Mouse (Mus musculus): ENCODE measurements around the gene Olfr1535. TPM values are rescaled to one million over a fixed set of nuclear protein-coding genes. Genes with fewer than 3 reads are reported as not detected.

Gene Olfr1535
- under 1 TPM in 1 of 2 experiments, not detected in 1; 0.40 TPM for polyA plus RNA-seq (2017; shearing (Covaris generic))

DNA sequence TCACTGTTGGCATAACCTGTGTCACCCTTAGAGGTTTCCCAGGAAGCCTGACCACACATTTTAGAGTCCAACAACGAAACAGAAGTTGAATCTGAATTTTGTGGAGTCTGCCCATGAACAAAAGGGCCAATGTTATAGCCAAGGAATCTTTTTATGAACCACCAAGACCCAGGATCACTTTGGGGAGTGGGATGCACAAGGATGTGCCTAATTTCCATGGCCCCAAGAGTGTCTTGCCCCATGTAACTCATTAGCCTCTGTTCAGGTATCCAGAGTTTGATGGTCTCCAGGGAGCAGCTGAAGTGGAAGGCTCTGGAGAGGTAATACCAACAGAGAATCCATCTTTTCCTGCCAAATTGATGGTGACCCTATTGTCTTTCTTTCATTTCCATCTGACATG is at the start of gene Olfr1535:
TSS of gene Olfr1535 (minus strand) at position 101 of the 400 bp plus-strand sequence.
- ATAC-seq, result no peak

GRCm38 (mm10) chr13:21591618-21592017 is 31.9 kb upstream of the Olfr1535 start:
- ATAC-seq, result no peak

- no peak for ATAC-seq
Observed at GRCm38 (mm10) chr13:21581659-21582058, 22.0 kb upstream of the Olfr1535 start, which contains the start of gene Olfr1364. Olfr1364 (minus strand) TSS chr13:21581759.

DNA sequence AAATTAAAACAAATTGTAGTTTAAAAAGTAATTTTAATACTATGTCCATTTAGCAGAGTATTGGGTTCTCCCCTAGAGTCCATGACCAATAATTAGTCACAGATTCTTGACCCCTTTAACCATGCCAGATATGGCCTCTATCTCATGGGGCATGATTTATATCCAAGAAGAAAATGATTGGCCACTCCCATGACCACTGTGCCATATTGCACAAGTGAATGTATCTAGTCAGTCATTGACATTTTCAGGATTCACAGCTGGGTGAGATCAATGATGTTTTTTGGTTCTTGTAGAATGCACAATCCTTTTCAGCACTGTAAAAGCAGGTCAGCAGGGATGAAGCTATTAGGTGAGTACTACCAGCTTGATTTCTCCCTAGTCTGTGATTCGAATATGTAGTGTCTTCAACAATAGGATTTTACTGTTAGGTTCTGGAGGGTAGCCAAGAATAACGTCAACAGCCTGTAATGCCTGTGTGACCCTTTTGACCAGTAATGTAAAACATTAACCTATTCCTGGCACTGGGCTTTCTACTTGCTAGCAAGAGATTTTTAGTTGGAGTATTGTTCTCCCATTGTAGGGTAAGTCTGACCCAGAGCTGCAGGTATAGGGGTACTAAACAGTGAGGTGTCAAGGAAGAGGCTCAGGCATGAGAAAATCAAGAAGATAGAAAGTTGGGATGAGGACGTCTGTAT is 9.1 kb downstream of the Olfr1535 start:
- ATAC-seq, result no peak

DNA sequence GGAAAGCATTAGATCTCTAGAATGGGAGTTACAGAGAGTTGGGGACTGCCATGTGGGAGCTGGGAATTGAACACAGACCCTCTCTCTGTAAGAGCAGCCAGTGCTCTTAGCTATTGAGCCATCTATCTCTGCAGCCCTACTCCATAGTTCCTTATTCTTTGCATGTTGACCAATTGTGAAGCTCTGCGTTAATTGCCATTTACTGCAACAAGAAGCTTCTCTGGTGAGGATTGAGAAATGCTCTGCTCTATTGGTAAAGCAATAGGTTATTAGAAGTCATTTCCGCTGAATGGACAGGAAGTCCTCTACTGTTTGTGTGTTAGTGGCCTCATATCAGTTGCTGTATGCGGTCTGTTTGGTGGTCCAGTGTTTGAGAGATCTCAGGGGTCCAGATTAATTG is 10.2 kb downstream of the Olfr1535 start:
- no peak for ATAC-seq

DNA sequence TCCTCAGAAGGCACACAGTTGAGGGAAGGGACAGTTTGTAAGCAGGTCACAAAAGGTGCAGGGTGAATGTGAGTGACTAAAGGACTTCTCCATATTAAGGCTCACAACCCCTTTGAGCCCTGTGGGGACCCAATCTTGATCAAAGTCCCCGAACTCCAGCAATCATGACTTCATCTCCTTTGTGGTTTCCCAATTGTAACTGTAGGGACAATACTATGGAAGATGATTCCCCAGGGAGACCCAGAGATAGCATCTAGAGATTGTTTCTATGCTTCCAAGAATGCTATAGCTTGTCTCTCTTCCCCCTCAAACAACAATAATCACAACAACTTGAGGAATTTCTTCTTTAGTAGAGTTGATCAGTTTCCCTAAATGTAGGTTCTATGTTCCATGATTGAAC is 17.0 kb downstream of the Olfr1535 start, which contains the start of gene Olfr1366:
TSS of gene Olfr1366 (minus strand) at position 101 of the 400 bp plus-strand sequence.
- no peak for ATAC-seq

GRCm38 (mm10) chr13:21530781-21531201 is 28.9 kb downstream of the Olfr1535 start, which contains the start of gene Zkscan8:
Zkscan8 (minus strand) TSS chr13:21531120.
- peak; percentile 98 for ATAC-seq

DNA sequence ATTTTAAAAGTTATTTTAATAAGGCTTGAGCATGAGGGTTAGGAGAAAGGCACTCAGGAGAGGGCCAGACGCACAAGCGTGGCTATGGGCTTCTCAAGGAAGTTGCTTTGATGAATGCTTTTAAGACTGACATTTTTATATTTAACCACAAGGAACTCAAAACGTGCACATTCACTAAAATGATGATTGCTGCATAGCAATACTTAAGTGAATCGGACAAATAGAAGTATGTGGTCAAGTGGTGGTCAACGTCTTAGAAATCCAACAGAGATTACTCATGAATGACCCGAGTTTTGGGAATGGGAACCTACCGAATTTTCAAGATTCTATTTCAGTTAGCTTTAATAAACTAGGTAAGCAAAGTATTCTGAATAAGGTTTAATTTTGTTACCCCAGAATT is 29.6 kb downstream of the Olfr1535 start:
- no peak for ATAC-seq

GRCm38 (mm10) chr13:21506221-21506649 is 53.5 kb downstream of the Olfr1535 start:
- ATAC-seq, result peak; percentile 98

Other genes starting within 250 kb of the Olfr1535 start
- gene Gpx6, start 247.8 kb downstream of the Olfr1535 start, polyA plus RNA-seq (2017; shearing (Covaris generic)), result not detected
- not detected for gene Olfr1367, start 213.0 kb downstream of the Olfr1535 start, polyA plus RNA-seq (2017; shearing (Covaris generic))
- 1 to 10 TPM; 5.4 to 6.2 TPM for gene Zscan12, start 197.1 kb downstream of the Olfr1535 start, polyA plus RNA-seq (2017; shearing (Covaris generic))
- 10 to 100 TPM; 24.1 to 34.5 TPM for gene Zkscan3, start 157.1 kb downstream of the Olfr1535 start, polyA plus RNA-seq (2017; shearing (Covaris generic))
- gene Pgbd1, start 118.8 kb downstream of the Olfr1535 start, polyA plus RNA-seq (2017; shearing (Covaris generic)), result 1 to 10 TPM in 1 of 2 experiments, under 1 TPM in 1; 0.82 to 1.4 TPM
- gene Zscan26, start 106.2 kb downstream of the Olfr1535 start, polyA plus RNA-seq (2017; shearing (Covaris generic)), result 10 to 100 TPM; 52.6 to 54.9 TPM
- gene Nkapl, start 91.4 kb downstream of the Olfr1535 start, polyA plus RNA-seq (2017; shearing (Covaris generic)), result not detected
- not detected for gene Zkscan4, start 81.0 kb downstream of the Olfr1535 start, polyA plus RNA-seq (2017; shearing (Covaris generic))
- not detected for gene Gm10065, start 80.5 kb downstream of the Olfr1535 start, polyA plus RNA-seq (2017; shearing (Covaris generic))
- gene AK157302, start 64.7 kb downstream of the Olfr1535 start, polyA plus RNA-seq (2017; shearing (Covaris generic)), result under 1 TPM in 1 of 2 experiments, not detected in 1; 0.50 TPM
- gene Gm11273, start 58.5 kb downstream of the Olfr1535 start, polyA plus RNA-seq (2017; shearing (Covaris generic)), result 10 to 100 TPM in 1 of 2 experiments, 1 to 10 TPM in 1; 2.5 to 45.3 TPM
- gene Zkscan8, start 28.8 kb downstream of the Olfr1535 start, polyA plus RNA-seq (2017; shearing (Covaris generic)), result 10 to 100 TPM in 1 of 2 experiments, 1 to 10 TPM in 1; 5.0 to 10.1 TPM
- gene Olfr1366, start 17.1 kb downstream of the Olfr1535 start, polyA plus RNA-seq (2017; shearing (Covaris generic)), result not detected
- not detected for gene Olfr1364, start 21.9 kb upstream of the Olfr1535 start, polyA plus RNA-seq (2017; shearing (Covaris generic))
- not detected for gene Olfr1362, start 54.1 kb upstream of the Olfr1535 start, polyA plus RNA-seq (2017; shearing (Covaris generic))
- not detected for gene Olfr11, start 82.6 kb upstream of the Olfr1535 start, polyA plus RNA-seq (2017; shearing (Covaris generic))
- gene Olfr1361, start 103.5 kb upstream of the Olfr1535 start, polyA plus RNA-seq (2017; shearing (Covaris generic)), result not detected
- not detected for gene Olfr1360, start 117.5 kb upstream of the Olfr1535 start, polyA plus RNA-seq (2017; shearing (Covaris generic))
- not detected for gene Olfr1359, start 138.2 kb upstream of the Olfr1535 start, polyA plus RNA-seq (2017; shearing (Covaris generic))
- 1 to 10 TPM in 1 of 2 experiments, not detected in 1; 1.2 TPM for gene Hist1h2bl, start 156.2 kb upstream of the Olfr1535 start, polyA plus RNA-seq (2017; shearing (Covaris generic))
- 1 to 10 TPM in 1 of 2 experiments, not detected in 1; 5.1 TPM for gene Hist1h2ai, start 156.5 kb upstream of the Olfr1535 start, polyA plus RNA-seq (2017; shearing (Covaris generic))
- gene Hist1h3h, start 157.8 kb upstream of the Olfr1535 start, polyA plus RNA-seq (2017; shearing (Covaris generic)), result 1 to 10 TPM in 1 of 2 experiments, not detected in 1; 6.0 TPM
- gene Hist1h2bm, start 162.2 kb upstream of the Olfr1535 start, polyA plus RNA-seq (2017; shearing (Covaris generic)), result 1 to 10 TPM; 2.4 to 2.8 TPM
- under 1 TPM in 1 of 2 experiments, not detected in 1; 0.61 TPM for gene Hist1h4j, start 175.2 kb upstream of the Olfr1535 start, polyA plus RNA-seq (2017; shearing (Covaris generic))
- 1 to 10 TPM; 4.8 to 6.3 TPM for gene Hist1h4k, start 190.6 kb upstream of the Olfr1535 start, polyA plus RNA-seq (2017; shearing (Covaris generic))
- 1 to 10 TPM; 2.5 to 3.5 TPM for gene Hist1h2ak, start 193.9 kb upstream of the Olfr1535 start, polyA plus RNA-seq (2017; shearing (Covaris generic))
- 1 to 10 TPM; 3.3 to 5.0 TPM for gene Hist1h2bn, start 194.2 kb upstream of the Olfr1535 start, polyA plus RNA-seq (2017; shearing (Covaris generic))
- 10 to 100 TPM; 28.3 to 35.3 TPM for gene Hist1h1b, start 220.7 kb upstream of the Olfr1535 start, polyA plus RNA-seq (2017; shearing (Covaris generic))
- 1 to 10 TPM in 1 of 2 experiments, not detected in 1; 3.8 TPM for gene Hist1h3i, start 223.5 kb upstream of the Olfr1535 start, polyA plus RNA-seq (2017; shearing (Covaris generic))
- 10 to 100 TPM in 1 of 2 experiments, 1 to 10 TPM in 1; 2.0 to 11.5 TPM for gene Hist1h2an, start 227.3 kb upstream of the Olfr1535 start, polyA plus RNA-seq (2017; shearing (Covaris generic))
- gene Hist1h2bp, start 227.6 kb upstream of the Olfr1535 start, polyA plus RNA-seq (2017; shearing (Covaris generic)), result not detected

All from activated CD4-positive, CD25-positive, alpha-beta regulatory T cell, adult 4 months (primary cell).